11 mouse cellular contexts compared by ENCODE assay signal in the genomic region with DNA sequence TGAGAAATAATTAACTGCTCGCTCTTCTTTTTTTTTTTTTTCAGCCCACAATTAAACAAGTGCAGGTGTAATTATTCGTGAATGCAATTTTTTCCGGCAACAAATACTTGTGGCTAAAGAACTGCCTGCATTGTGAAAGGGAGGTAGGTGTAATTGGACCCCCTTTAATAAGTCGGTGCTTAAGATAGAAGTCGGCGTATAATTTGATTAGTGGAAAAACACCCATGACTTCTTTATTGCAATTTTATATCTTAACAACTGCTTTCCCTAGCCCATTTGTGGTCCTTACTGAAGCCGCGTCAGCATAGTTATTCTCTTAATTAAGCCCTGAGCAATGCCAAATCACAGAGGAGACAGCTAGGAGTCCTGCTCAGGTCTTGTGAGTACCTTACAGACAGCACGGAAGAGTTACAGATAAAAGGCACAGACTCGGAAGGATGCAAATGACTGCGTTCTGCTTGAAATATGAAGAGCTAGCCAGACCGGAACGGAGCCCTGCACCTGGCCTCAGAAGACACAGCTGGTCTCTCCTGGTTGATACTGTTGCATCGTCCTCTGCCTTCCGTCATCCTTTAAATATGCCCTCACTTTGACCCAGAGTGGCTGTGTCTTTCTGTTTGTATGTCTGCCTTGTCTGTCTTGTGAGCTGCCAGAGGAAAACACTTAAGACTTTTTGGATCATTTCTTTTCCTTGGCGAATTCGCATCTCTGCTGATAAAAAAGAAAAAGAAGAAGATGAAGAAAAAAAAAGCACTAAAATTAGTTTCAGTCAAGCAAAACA.
DNase-seq lines count a peak whose midpoint lies in the region; ATAC-seq and TF ChIP-seq lines count a peak whose summit lies in the region.
"Had no signal": no experiment of that assay in that cellular context is flagged by ENCODE, and none has a peak within 500 bp of the region (broad histone marks: within the 10 kb centered on the region; RNA-seq: fewer than 3 reads in every experiment).

No protein-coding gene starts in this region.

- H3K4me1 ChIP-seq in liver, postnatal 0 days (ENCODE audit: insufficient read depth): peaks cover 13% of the 10 kb centered on the region; the same call in 1 of the 2 replicates
- H3K4me1 ChIP-seq in liver, embryonic 12.5 days: no peaks in the 10 kb centered on the region
- H3K4me1 ChIP-seq in embryonic facial prominence, embryonic 14.5 days (ENCODE audit: control insufficient read depth, insufficient read depth, low read length): peaks cover 5% of the 10 kb centered on the region
- H3K4me1 ChIP-seq in spleen, adult 2 months (ENCODE audit: control insufficient read depth, insufficient read depth, insufficient read length): peaks cover 22% of the 10 kb centered on the region
- H3K4me1 ChIP-seq: liver, embryonic 13.5 days had no signal

- H3K4me2 ChIP-seq in liver, postnatal 0 days (ENCODE audit: low read depth, low read length): no peak overlapping the region
- H3K4me2 ChIP-seq in liver, embryonic 12.5 days: no peak overlapping the region
- 0 out of 2 replicates have a peak overlapping the region, but pooled peaks have one; percentile 2 for H3K4me2 ChIP-seq in embryonic facial prominence, embryonic 14.5 days (ENCODE audit: low read depth, low read length)
- H3K4me2 ChIP-seq: liver, embryonic 13.5 days had no signal

- peak; percentile 58 for ATAC-seq in liver, postnatal 0 days
- ATAC-seq in liver, embryonic 12.5 days: no peak
- ATAC-seq in embryonic facial prominence, embryonic 14.5 days (ENCODE audit: low read depth): peak; percentile 75

- no peak for TF ChIP-seq CTCF in liver, postnatal 0 days (IDR thresholded peaks at IDR 0.05; ENCODE audit: low read depth)
- TF ChIP-seq CTCF in spleen, adult 2 months (IDR thresholded peaks at IDR 0.05; ENCODE audit: extremely low read depth, insufficient read depth, insufficient read length, insufficient replicate concordance): no peak

- no peak overlapping the region for H3K9ac ChIP-seq in liver, postnatal 0 days (replicated peaks)
- H3K9ac ChIP-seq in liver, embryonic 12.5 days: no peak overlapping the region
- H3K9ac ChIP-seq in embryonic facial prominence, embryonic 14.5 days (ENCODE audit: low read depth, low read length): no peak overlapping the region
- H3K9ac ChIP-seq: liver, embryonic 13.5 days had no signal

- no peak for TF ChIP-seq EP300 in liver, postnatal 0 days (IDR thresholded peaks at IDR 0.05; ENCODE audit: low read depth)

- H3K4me3 ChIP-seq in liver, postnatal 0 days (ENCODE audit: low read depth, low read length): no peak overlapping the region
- H3K4me3 ChIP-seq in liver, embryonic 12.5 days: no peak overlapping the region
- H3K4me3 ChIP-seq in embryonic facial prominence, embryonic 14.5 days (ENCODE audit: low read depth, low read length): no peak overlapping the region
- no peak overlapping the region for H3K4me3 ChIP-seq in spleen, adult 2 months (ENCODE audit: extremely low read depth, insufficient read depth, insufficient read length)
- H3K4me3 ChIP-seq: erythroblast, embryonic 14.5 days; liver, embryonic 13.5 days had no signal

- no peaks in the 10 kb centered on the region for H3K9me3 ChIP-seq in liver, postnatal 0 days (ENCODE audit: low read length)
- H3K9me3 ChIP-seq in liver, embryonic 12.5 days (replicated peaks): no peaks in the 10 kb centered on the region
- H3K9me3 ChIP-seq in embryonic facial prominence, embryonic 14.5 days (ENCODE audit: control insufficient read depth, low read length): no peaks in the 10 kb centered on the region
- H3K9me3 ChIP-seq: liver, embryonic 13.5 days had no signal

- peak overlapping the region; percentile 39; the same call in 1 of the 2 replicates for H3K27ac ChIP-seq in liver, postnatal 0 days (ENCODE audit: low read depth)
- H3K27ac ChIP-seq in liver, embryonic 12.5 days: no peak overlapping the region
- 0 out of 2 replicates have a peak overlapping the region, but pooled peaks have one; percentile 10 for H3K27ac ChIP-seq in embryonic facial prominence, embryonic 14.5 days (replicated peaks; ENCODE audit: low read depth, low read length)
- peak overlapping the region; percentile 82 for H3K27ac ChIP-seq in spleen, adult 2 months (ENCODE audit: insufficient read depth, low read length)
- H3K27ac ChIP-seq: liver, embryonic 13.5 days; macrophage had no signal

- H3K27me3 ChIP-seq in liver, postnatal 0 days (ENCODE audit: insufficient read depth, low read length): no peaks in the 10 kb centered on the region
- no peaks in the 10 kb centered on the region for H3K27me3 ChIP-seq in liver, embryonic 12.5 days (replicated peaks)
- H3K27me3 ChIP-seq in embryonic facial prominence, embryonic 14.5 days (replicated peaks; ENCODE audit: control insufficient read depth, insufficient read depth, low read length): no peaks in the 10 kb centered on the region
- H3K27me3 ChIP-seq in spleen, adult 2 months (ENCODE audit: control insufficient read depth, insufficient read depth, low read length): no peaks in the 10 kb centered on the region
- H3K27me3 ChIP-seq: liver, embryonic 13.5 days had no signal

- DNase-seq in liver, postnatal 0 days: peak; percentile 33
- DNase-seq in adipocyte (ENCODE audit: low spot score): peak; percentile 94
- DNase-seq in embryonic facial prominence, embryonic 14.5 days (ENCODE audit: low spot score): peak; percentile 67
- peak; percentile 69 to 72 for DNase-seq in spleen, adult 2 months (ENCODE audit: low read depth in 1 of 2, low spot score in 2 of 2)
- no peak for DNase-seq in urinary bladder, postnatal 36 days (ENCODE audit: low spot score in 2 of 2)
- DNase-seq in layer of hippocampus, postnatal 25 days (ENCODE audit: extremely low spot score in 1 of 2, low spot score in 1 of 2): no peak
- DNase-seq: liver, embryonic 13.5 days; right cerebral cortex, adult 18-20 months had no signal

- WGBS in liver, postnatal 0 days (ENCODE audit: insufficient replicate concordance): 70% methylated on average over 17 of the region's 17 CpGs
- WGBS in liver, embryonic 12.5 days (ENCODE audit: insufficient replicate concordance): 72% methylated on average over 17 of the region's 17 CpGs
- 45% methylated on average over 17 of the region's 17 CpGs for WGBS in embryonic facial prominence, embryonic 14.5 days
- WGBS in spleen, adult 2 months: 45% methylated on average over 17 of the region's 17 CpGs

- no peaks in the 10 kb centered on the region for H3K36me3 ChIP-seq in liver, postnatal 0 days (replicated peaks; ENCODE audit: insufficient read depth, low read length)
- H3K36me3 ChIP-seq in liver, embryonic 12.5 days: no peaks in the 10 kb centered on the region
- no peaks in the 10 kb centered on the region for H3K36me3 ChIP-seq in embryonic facial prominence, embryonic 14.5 days (ENCODE audit: control insufficient read depth, insufficient read depth, low read length)
- H3K36me3 ChIP-seq in spleen, adult 2 months (ENCODE audit: control insufficient read depth, insufficient read depth, low read length): no peaks in the 10 kb centered on the region
- H3K36me3 ChIP-seq: liver, embryonic 13.5 days had no signal

- TF ChIP-seq POLR2A in spleen, adult 2 months (IDR thresholded peaks at IDR 0.05; ENCODE audit: low read depth, low read length): no peak

Comparison
In these comparisons a context has a peak if more than half of its experiments do, and no peak if none do; other contexts are left out.
1. DNase-seq: peak in liver, postnatal 0 days (single experiment), adipocyte (single experiment), embryonic facial prominence, embryonic 14.5 days (single experiment) and spleen, adult 2 months (2 of 2); none in urinary bladder, postnatal 36 days (0 of 2) and layer of hippocampus, postnatal 25 days (0 of 2).